Comparison of ENCODE assay signal across 18 mouse cellular contexts in the genomic region with DNA sequence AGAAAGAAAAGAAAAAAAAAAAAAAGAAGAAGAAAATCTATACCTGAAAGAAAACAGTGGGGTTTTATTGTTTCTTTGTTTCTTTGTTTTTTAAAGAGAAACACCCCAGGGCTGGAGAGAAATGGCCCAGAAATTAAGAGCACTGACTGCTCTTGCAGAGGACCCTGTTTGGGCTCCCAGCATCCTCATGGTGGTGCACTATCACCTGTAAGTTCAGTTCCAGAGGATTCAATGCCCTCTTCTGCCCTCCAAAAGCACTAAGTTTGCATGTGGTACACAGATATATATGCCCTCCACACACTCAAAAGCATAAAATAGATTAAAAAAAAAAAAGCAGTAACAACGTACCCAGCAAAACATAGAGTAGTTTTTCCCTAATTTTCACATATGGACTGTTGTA.
DNase-seq lines count a peak whose midpoint lies in the region; TF ChIP-seq lines count a peak whose summit lies in the region.
"Had no signal": no experiment of that assay in that cellular context is flagged by ENCODE, and none has a peak within 500 bp of the region (broad histone marks: within the 10 kb centered on the region; RNA-seq: fewer than 3 reads in every experiment).

No protein-coding gene starts in this region.

- 95% methylated on average over 1 of the region's 1 CpGs for WGBS in heart, embryonic 10.5 days

- no peaks in the 10 kb centered on the region for H3K27me3 ChIP-seq in heart, embryonic 10.5 days (ENCODE audit: insufficient read depth, poor library complexity, severe bottlenecking)
- H3K27me3 ChIP-seq: intestine, embryonic 15.5 days; liver, embryonic 15.5 days; megakaryocyte, embryonic 14.5 days; midbrain, embryonic 13.5 days had no signal

- no peaks in the 10 kb centered on the region for H3K9me3 ChIP-seq in heart, embryonic 10.5 days
- H3K9me3 ChIP-seq: forebrain, embryonic 10.5 days; hindbrain, embryonic 10.5 days; intestine, embryonic 15.5 days; limb, embryonic 10.5 days; liver, embryonic 15.5 days; megakaryocyte, embryonic 14.5 days; midbrain, embryonic 13.5 days had no signal

- no peak overlapping the region for H3K4me3 ChIP-seq in heart, embryonic 10.5 days
- H3K4me3 ChIP-seq in left cerebral cortex, adult 2 months, result no peak overlapping the region
- H3K4me3 ChIP-seq: forebrain, embryonic 10.5 days; hindbrain, embryonic 10.5 days; intestine, embryonic 15.5 days; limb, embryonic 10.5 days; liver, embryonic 15.5 days; megakaryocyte, embryonic 14.5 days; midbrain, embryonic 13.5 days had no signal

- intact Hi-C loops in left cerebral cortex, adult 2 months (cut with DNase I), result no loop called here

- H3K36me3 ChIP-seq in heart, embryonic 10.5 days, result peaks cover 31% of the 10 kb centered on the region; the same call in 1 of the 2 replicates
- H3K36me3 ChIP-seq: forebrain, embryonic 10.5 days; hindbrain, embryonic 10.5 days; intestine, embryonic 15.5 days; limb, embryonic 10.5 days had no signal

- DNase-seq in heart, adult 11 months, result peak; percentile 17
- no peak for DNase-seq in heart, embryonic 10.5 days (ENCODE audit: low spot score)
- no peak for DNase-seq in left cerebral cortex, adult 2 months (ENCODE audit: extremely low spot score in 1 of 2, low spot score in 2 of 2)
- DNase-seq in left cerebral cortex, adult 18-20 months (ENCODE audit: low spot score in 2 of 2), result no peak
- peak; percentile 16 for DNase-seq in 416B (ENCODE audit: low read depth)
- DNase-seq in thymus, postnatal 25 days, result peak; percentile 30
- DNase-seq in embryo, embryonic 10.5 days (ENCODE audit: low spot score), result no peak
- DNase-seq: adrenal gland, postnatal 25 days; cerebellum, adult 9-10 months; gastrocnemius, postnatal 25 days; liver had no signal

- peak; percentile 22 for TF ChIP-seq CTCF in left cerebral cortex, adult 2 months (IDR thresholded peaks at IDR 0.05)

- H3K27ac ChIP-seq in heart, embryonic 10.5 days, result no peak overlapping the region
- no peak overlapping the region for H3K27ac ChIP-seq in left cerebral cortex, adult 2 months
- H3K27ac ChIP-seq: forebrain, embryonic 10.5 days; hindbrain, embryonic 10.5 days; intestine, embryonic 15.5 days; limb, embryonic 10.5 days; liver, embryonic 15.5 days; midbrain, embryonic 13.5 days had no signal

- peaks cover 5% of the 10 kb centered on the region; the same call in 1 of the 2 replicates for H3K4me1 ChIP-seq in heart, embryonic 10.5 days
- H3K4me1 ChIP-seq: intestine, embryonic 15.5 days; liver, embryonic 15.5 days had no signal

Comparison
In these comparisons a context has a peak if more than half of its experiments do, and no peak if none do; other contexts are left out.
1. DNase-seq: peak in heart, adult 11 months (single experiment), 416B (single experiment) and thymus, postnatal 25 days (single experiment); none in heart, embryonic 10.5 days (single experiment), left cerebral cortex, adult 2 months (0 of 2), left cerebral cortex, adult 18-20 months (0 of 2) and embryo, embryonic 10.5 days (single experiment).